In the genomic region with DNA sequence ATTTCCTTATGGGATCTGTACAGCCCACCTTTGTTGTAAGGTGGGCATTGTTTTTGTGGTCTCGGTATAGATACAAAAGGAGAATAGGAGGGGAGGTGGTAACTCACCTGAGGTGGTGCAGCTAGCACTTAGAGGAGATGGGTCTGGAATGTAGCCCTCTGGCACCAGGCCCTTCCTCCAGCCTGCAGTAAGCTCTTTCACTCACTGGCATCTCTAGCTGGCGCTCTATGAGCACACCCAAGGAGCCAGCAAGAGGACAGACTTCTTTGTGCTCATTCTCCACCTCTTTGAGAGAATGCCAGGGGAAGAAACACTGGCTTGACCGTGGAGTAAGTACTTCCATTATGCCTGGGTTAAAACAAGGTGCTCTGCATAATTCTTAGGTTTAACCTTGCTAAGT, we compare ENCODE assay signal across 29 mouse cellular contexts. TPM values are rescaled to one million over a fixed set of nuclear protein-coding genes. Genes with fewer than 3 reads are reported as not detected.
DNase-seq lines count a peak whose midpoint lies in the region; ATAC-seq and TF ChIP-seq lines count a peak whose summit lies in the region.
"Had no signal": no experiment of that assay in that cellular context is flagged by ENCODE, and none has a peak within 500 bp of the region (broad histone marks: within the 10 kb centered on the region; RNA-seq: fewer than 3 reads in every experiment).

No protein-coding gene starts in this region.

- ATAC-seq in kidney, embryonic 14.5 days (ENCODE audit: low FRiP score, low TSS enrichment) = no peak
- no peak for ATAC-seq in hindbrain, embryonic 11.5 days (ENCODE audit: low FRiP score)
- ATAC-seq: forebrain, embryonic 15.5 days; inflammation-experienced regulatory T-cells, adult 6 months; liver, embryonic 12.5 days; liver, postnatal 0 days; midbrain, embryonic 16.5 days; Patski had no signal

- no peak overlapping the region for H3K27ac ChIP-seq in kidney, embryonic 14.5 days (ENCODE audit: low read depth, low read length)
- H3K27ac ChIP-seq in layer of hippocampus, adult 2 months = peak overlapping the region; percentile 88; the same call in 1 of the 2 replicates
- H3K27ac ChIP-seq in hindbrain, embryonic 11.5 days (ENCODE audit: low read depth, low read length) = no peak overlapping the region
- H3K27ac ChIP-seq: embryonic facial prominence, embryonic 13.5 days; forebrain, embryonic 10.5 days; forebrain, embryonic 15.5 days; gastrocnemius, adult 2 months; heart, adult 2 months; heart, embryonic 13.5 days; hindbrain, embryonic 15.5 days; left cerebral cortex, adult 2 months; liver, embryonic 12.5 days had no signal

- no peaks in the 10 kb centered on the region for H3K36me3 ChIP-seq in kidney, embryonic 14.5 days (ENCODE audit: control insufficient read depth, insufficient read depth, low read length)
- H3K36me3 ChIP-seq in hindbrain, embryonic 11.5 days (ENCODE audit: control insufficient read depth, insufficient read depth, low read length) = no peaks in the 10 kb centered on the region
- H3K36me3 ChIP-seq: embryonic facial prominence, embryonic 13.5 days; forebrain, embryonic 10.5 days; forebrain, embryonic 15.5 days; G1E; hindbrain, embryonic 15.5 days; liver, embryonic 12.5 days had no signal

- H3K4me2 ChIP-seq in kidney, embryonic 14.5 days (replicated peaks; ENCODE audit: low read depth, low read length) = no peak overlapping the region
- H3K4me2 ChIP-seq in hindbrain, embryonic 11.5 days (replicated peaks; ENCODE audit: low read depth, low read length) = no peak overlapping the region
- H3K4me2 ChIP-seq: embryonic facial prominence, embryonic 13.5 days; forebrain, embryonic 15.5 days; heart, embryonic 13.5 days; hindbrain, embryonic 15.5 days; liver, embryonic 12.5 days; midbrain, embryonic 11.5 days had no signal

- TF ChIP-seq CTCF in layer of hippocampus, adult 2 months (conservative IDR thresholded peaks at IDR 0.05) = no peak

- DNase-seq in cerebellum, adult 18-20 months = peak; percentile 46 to 51
- DNase-seq in cerebellum, adult 9-10 months = no peak
- DNase-seq in kidney, adult 11 months = peak; percentile 23
- no peak for DNase-seq in layer of hippocampus, adult 2 months (ENCODE audit: low spot score in 2 of 2)
- DNase-seq in layer of hippocampus, adult 8-10 months (ENCODE audit: low spot score in 2 of 2) = no peak
- DNase-seq in hindbrain, embryonic 11.5 days (ENCODE audit: low spot score) = no peak
- DNase-seq: adrenal gland, postnatal 14 days; gastrocnemius, adult 2 months; gastrocnemius, postnatal 36 days; heart, adult 2 months; heart, postnatal 10 days; liver, postnatal 0 days; lung, postnatal 36 days; right cerebral cortex, adult 18-20 months; spleen, adult 18-20 months; thymus, postnatal 25 days had no signal

- H3K27me3 ChIP-seq in kidney, embryonic 14.5 days (ENCODE audit: control insufficient read depth, insufficient read depth, low read length) = no peaks in the 10 kb centered on the region
- H3K27me3 ChIP-seq in hindbrain, embryonic 11.5 days (ENCODE audit: control insufficient read depth, insufficient read depth, low read length) = no peaks in the 10 kb centered on the region
- H3K27me3 ChIP-seq: embryonic facial prominence, embryonic 13.5 days; forebrain, embryonic 15.5 days; heart, embryonic 13.5 days; hindbrain, embryonic 15.5 days; liver, embryonic 12.5 days; Patski had no signal

- H3K9me3 ChIP-seq in kidney, embryonic 14.5 days (ENCODE audit: control insufficient read depth, low read length) = no peaks in the 10 kb centered on the region
- no peaks in the 10 kb centered on the region for H3K9me3 ChIP-seq in hindbrain, embryonic 11.5 days (ENCODE audit: control insufficient read depth, low read length)
- H3K9me3 ChIP-seq: embryonic facial prominence, embryonic 13.5 days; forebrain, embryonic 10.5 days; forebrain, embryonic 15.5 days; G1E; heart, embryonic 13.5 days; hindbrain, embryonic 15.5 days; liver, embryonic 12.5 days had no signal

- WGBS in kidney, embryonic 14.5 days = 89% methylated on average over 3 of the region's 3 CpGs
- 91% methylated on average over 3 of the region's 3 CpGs for WGBS in hindbrain, embryonic 11.5 days

- H3K4me1 ChIP-seq in kidney, embryonic 14.5 days (ENCODE audit: control insufficient read depth, insufficient read depth, low read length) = peaks cover 5% of the 10 kb centered on the region; the same call in 1 of the 2 replicates
- H3K4me1 ChIP-seq in hindbrain, embryonic 11.5 days (replicated peaks; ENCODE audit: control insufficient read depth, insufficient read depth, low read length) = no peaks in the 10 kb centered on the region
- H3K4me1 ChIP-seq: liver, embryonic 12.5 days had no signal

- H3K4me3 ChIP-seq in kidney, embryonic 14.5 days (ENCODE audit: low read length) = no peak overlapping the region
- H3K4me3 ChIP-seq in layer of hippocampus, adult 2 months = no peak overlapping the region
- H3K4me3 ChIP-seq in hindbrain, embryonic 11.5 days (ENCODE audit: low read depth, low read length) = no peak overlapping the region
- H3K4me3 ChIP-seq: embryonic facial prominence, embryonic 13.5 days; forebrain, embryonic 10.5 days; forebrain, embryonic 15.5 days; gastrocnemius, adult 2 months; heart, adult 2 months; heart, embryonic 13.5 days; hindbrain, embryonic 15.5 days; left cerebral cortex, adult 2 months; liver, embryonic 12.5 days had no signal

- no peak overlapping the region for H3K9ac ChIP-seq in kidney, embryonic 14.5 days (ENCODE audit: low read depth, low read length)
- H3K9ac ChIP-seq in hindbrain, embryonic 11.5 days (ENCODE audit: low read depth, low read length) = no peak overlapping the region
- H3K9ac ChIP-seq: embryonic facial prominence, embryonic 13.5 days; forebrain, embryonic 15.5 days; heart, embryonic 13.5 days; hindbrain, embryonic 15.5 days; liver, embryonic 12.5 days; liver, postnatal 0 days had no signal

RNA-seq across cellular contexts. Expression of gene Ror1, which starts 36.7 kb away (rescaled TPM):
- polyA plus RNA-seq in kidney, embryonic 14.5 days (2014; fragmentation: Nextera tagmentation; extraction: Ambion mirVana) = 11.3 and 12.8 TPM in 2 replicates
- 1 to 10 TPM; 6.1 to 7.0 TPM for total RNA-seq in layer of hippocampus, adult 2 months (2021)
- 1 to 10 TPM; 4.3 to 5.6 (median 5.1) TPM for total RNA-seq in layer of hippocampus, adult 8-10 months (2022)
- 5.7 and 6.4 TPM in 2 replicates for polyA plus RNA-seq in hindbrain, embryonic 11.5 days (2014; fragmentation: Nextera tagmentation; extraction: Ambion mirVana)
- polyA plus RNA-seq: G1E; inflammation-experienced regulatory T-cells, adult 6 months had no signal

Comparison
In these comparisons a context has a peak if more than half of its experiments do, and no peak if none do; other contexts are left out.
1. DNase-seq: peak in cerebellum, adult 18-20 months (2 of 2) and kidney, adult 11 months (single experiment); none in cerebellum, adult 9-10 months (single experiment), layer of hippocampus, adult 2 months (0 of 2), layer of hippocampus, adult 8-10 months (0 of 2) and hindbrain, embryonic 11.5 days (single experiment).